Mouse (Mus musculus): ENCODE results near the gene Orm2.
A peak's percentile ranks its signal among the peaks of the same experiment; 100 is the strongest.
"Not testable (repeated sequence)": the region's sequence is repeated elsewhere in the genome, so short reads cannot be mapped to it uniquely, and the experiment has no call there.

Gene Orm2

GRCm38 (mm10) chr4:63362150-63362549 is at the start of gene Orm2:
TSS of gene Orm2 (plus strand) at chr4:63362449.
- no peak for DNase-seq (ENCODE audit: low spot score)

DNA sequence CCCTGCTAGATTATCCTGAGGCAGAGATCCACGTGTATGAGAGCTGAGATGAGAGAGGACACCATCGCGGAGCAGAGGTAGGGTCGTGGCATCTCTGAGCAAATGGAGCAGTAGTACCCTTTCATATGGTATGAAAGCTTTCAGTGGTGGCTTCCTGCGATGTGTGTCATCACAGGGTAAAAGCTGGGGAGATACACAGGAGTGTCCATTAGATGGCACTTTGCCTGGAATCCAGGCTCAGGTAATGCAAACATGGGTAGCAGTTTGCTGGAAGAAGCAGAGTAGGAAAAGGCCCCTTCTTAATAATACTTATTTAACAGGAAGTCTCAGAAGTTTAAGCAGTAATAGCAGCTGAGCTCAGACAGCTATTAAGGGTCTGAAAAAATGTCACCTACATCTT is 48.2 kb upstream of the Orm2 start:
- DNase-seq (ENCODE audit: low spot score): no peak

DNA sequence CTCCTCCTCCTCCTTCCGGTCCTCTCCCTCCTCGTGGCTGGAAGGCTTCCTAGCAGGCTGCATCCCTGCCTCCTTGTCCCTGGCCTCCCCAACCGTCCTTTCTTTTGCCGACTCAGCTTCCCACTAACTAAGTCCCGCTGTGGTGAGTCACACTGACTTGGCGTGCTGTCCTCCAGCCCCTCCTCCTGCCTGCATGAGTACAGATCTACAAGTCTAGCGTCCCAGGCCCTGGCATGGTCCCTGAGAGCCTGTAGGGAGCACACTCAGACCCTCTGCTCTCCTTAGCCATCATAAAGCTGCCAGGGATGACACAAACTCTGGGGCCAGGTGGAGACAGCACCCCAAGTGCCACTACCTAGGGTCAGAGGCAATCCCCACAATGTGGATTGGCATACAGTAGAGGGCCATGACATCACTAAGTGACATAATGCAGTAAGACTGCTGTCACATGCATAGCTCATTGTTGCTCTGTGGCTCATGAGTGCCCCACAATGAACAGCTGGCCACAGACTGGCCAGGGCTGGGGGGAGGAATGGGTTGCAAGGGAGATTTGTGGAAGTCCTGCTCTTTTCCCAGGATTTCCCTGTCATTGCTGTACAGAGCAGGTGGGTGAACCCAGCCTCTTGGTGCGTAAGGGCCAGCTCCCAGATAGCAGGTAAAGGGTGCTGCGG is 46.0 kb upstream of the Orm2 start:
- peak; percentile 70 for DNase-seq (ENCODE audit: low spot score)

- DNase-seq (ENCODE audit: low spot score): not testable (repeated sequence)
These were observed 42.7 kb upstream of the Orm2 start for GRCm38 (mm10) chr4:63319566-63319965.

DNA sequence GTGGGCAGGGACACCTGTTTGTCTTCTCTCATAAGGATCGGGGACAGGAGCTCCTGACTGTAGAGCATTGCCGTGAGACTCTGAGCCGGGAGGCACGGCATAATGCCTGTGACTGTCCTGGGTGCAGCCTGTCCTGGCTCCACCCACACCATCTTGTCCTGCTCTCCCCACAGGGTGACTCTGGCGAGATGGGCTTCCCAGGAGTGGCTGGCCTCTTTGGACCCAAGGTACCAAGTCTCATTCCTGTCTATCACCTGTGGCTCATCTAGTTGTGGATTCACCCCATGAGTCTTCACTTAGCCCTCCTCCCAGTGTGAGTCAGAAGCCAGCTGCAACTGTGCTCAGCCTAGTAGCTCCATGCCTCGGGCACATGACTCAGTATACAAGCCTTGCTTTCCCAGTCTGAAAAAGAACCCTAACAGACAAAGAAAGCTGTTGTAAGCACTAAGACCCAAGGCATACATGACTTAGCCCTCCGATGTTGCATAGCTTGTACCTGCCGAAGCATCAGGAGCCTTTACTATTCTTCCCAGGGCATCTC is 38.9 kb upstream of the Orm2 start:
- no peak for DNase-seq (ENCODE audit: low spot score)

- no peak for DNase-seq (ENCODE audit: low spot score)
These were observed 28.8 kb upstream of the Orm2 start for GRCm38 (mm10) chr4:63333403-63333802.

- DNase-seq (ENCODE audit: low spot score): no peak
These were observed 23.7 kb upstream of the Orm2 start for GRCm38 (mm10) chr4:63338414-63339076.

DNA sequence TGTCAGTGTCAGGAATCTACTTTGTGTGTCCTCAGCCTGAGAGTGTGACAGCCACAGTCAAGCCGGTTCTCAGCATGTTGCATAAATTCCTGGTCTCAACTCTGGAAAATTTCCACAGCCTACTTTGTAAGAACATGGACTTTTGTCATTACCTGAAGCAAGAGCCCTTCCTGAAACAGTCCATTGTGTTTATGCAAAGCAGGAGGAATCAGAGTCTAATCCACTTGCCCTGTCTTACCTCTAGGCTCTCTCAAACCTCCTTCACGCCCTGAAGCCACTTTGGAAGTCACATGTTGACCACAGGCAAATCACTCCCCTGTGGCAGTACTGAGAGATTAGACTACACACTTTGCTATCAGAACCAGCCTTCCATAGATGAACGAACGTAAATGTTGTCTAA is 19.8 kb upstream of the Orm2 start:
- no peak for DNase-seq (ENCODE audit: low spot score)

- DNase-seq (ENCODE audit: low spot score): no peak
These were observed 18.6 kb upstream of the Orm2 start for GRCm38 (mm10) chr4:63343608-63344007.

- DNase-seq (ENCODE audit: low spot score): no peak
These were observed 18.0 kb upstream of the Orm2 start, which contains the start of gene Orm1 for GRCm38 (mm10) chr4:63344295-63344694. TSS of gene Orm1 (plus strand) at chr4:63344560.

DNA sequence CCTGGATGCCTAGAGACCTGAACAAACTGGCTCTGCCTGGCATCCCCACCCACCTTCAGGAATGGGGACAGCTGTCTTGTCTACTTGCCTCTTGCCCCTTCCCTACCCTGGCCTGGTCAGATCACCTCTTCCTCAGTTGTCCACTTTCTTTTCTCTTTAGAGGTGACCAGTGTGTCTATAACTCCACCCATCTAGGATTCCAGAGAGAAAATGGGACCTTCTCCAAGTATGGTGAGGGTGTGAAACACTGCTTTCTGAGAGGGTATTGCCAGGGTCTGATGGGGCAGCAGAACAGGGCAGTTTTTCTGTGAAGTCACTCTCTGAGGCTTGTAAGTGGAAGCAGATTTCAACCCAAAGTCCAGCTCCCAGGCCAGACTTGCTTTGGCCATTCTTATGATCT is 17.0 kb upstream of the Orm2 start:
- DNase-seq (ENCODE audit: low spot score): no peak

DNA sequence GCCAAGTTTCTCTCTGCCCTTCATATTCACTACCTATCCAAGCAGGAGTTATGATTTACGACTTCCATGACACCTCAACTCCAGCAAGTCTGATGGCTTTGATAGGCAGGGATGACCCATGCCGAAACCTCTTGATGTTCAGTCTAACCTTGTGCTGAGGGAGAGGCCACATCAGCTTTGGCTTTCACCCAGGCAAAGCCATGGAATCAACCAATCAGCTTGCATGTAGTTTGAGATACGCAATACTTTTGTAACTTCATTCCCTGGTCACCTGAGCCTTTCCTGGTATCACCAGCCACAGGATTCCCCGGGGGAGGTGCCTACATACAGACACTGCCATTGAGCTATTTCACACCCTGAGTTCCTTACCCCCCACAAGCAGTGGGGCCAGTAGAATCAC is 15.6 kb upstream of the Orm2 start:
- no peak for DNase-seq (ENCODE audit: low spot score)

- no peak for DNase-seq (ENCODE audit: low spot score)
These were observed 13.7 kb upstream of the Orm2 start for GRCm38 (mm10) chr4:63348524-63348923.

- no peak for DNase-seq (ENCODE audit: low spot score)
These were observed 6.2 kb upstream of the Orm2 start, which contains the start of gene Orm3 for GRCm38 (mm10) chr4:63355877-63356665. TSS of gene Orm3 (plus strand) at chr4:63356162.

DNA sequence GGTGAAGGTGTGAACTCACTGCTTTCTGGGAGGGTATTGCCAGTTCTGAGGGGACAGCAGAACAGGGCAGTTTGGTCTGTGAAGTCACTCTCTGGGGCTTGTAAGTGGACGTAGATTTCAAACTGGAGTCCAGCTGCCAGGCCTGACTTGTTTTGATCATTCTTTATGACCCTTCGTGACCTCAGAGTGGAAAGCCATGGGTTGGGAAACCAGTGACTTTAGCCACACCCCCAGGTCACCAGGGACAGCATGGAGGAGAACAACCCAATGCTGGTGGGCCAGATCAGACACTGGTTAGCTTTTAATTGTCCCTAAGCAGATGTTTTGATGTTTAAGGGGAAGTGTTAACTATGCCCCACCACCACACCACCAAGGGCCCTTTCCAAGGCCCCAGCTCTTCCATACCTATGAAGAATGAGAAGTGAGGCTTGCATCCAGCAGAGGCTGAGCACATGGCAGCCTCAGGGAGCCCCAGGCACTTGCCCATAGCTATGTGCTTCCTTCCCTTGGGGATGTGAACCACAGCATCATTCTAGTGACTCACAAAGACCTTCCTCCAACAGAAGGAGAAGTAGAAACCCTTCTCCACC is 5.2 kb upstream of the Orm2 start:
- no peak for DNase-seq (ENCODE audit: low spot score)

DNA sequence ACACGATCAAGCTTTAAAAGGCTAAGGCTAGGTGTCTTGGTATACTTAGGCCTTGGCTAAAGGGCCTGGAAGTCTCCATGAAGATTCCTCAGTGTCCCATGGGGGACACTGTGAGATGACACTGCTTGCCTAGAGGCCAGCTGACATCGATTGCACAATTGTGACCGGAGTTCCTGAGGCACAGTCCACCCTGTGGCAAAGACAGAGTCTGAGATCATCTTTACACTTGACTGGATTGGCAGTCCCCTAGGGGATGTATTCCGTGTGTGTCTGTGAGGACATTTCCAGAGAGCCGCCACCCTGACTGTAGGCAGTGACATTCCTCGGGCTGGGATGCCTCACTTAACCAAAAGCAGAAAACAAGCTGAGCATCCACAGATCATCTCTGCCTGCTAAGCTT is 2.4 kb upstream of the Orm2 start:
- no peak for DNase-seq (ENCODE audit: low spot score)

DNA sequence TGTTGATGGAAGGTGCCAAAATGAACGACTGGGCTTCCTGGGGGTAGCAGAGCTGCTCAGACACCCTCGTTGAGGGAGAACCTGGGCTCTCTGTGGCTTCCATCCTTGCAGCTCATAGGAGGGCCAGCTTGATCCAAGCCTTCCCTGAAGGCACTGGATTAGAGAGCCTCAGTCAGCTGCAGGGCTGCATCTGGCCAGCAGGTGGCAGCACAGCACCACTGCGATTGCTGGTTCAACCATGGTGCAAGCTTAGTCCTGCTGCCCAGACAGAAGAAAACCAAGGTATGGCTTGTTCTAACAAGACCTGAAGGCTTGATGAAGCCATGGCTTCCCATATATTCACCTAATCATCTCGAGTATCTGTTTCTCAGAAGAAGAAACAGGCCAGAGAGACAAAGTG is 6.3 kb downstream of the Orm2 start:
- DNase-seq (ENCODE audit: low spot score): peak; percentile 43

DNA sequence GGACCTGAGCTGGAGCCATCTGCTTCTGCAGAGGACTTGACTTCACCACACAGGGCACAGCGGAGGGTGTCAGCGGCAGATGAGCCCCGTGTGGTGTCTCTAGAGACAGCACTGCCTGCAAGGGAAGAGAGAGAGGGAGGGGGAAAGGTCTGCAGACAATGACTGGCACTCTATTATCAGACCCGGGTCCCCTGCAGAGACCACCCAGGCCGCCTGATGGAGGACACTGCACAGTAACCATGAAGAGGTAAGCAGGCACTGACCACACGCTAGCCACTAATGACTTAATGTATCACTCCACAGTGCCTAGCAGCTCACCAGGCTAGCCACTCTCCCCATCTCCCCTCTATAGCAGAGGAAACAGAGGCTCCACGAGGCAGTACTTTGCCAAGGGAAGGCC is 8.6 kb downstream of the Orm2 start:
- no peak for DNase-seq (ENCODE audit: low spot score)

DNA sequence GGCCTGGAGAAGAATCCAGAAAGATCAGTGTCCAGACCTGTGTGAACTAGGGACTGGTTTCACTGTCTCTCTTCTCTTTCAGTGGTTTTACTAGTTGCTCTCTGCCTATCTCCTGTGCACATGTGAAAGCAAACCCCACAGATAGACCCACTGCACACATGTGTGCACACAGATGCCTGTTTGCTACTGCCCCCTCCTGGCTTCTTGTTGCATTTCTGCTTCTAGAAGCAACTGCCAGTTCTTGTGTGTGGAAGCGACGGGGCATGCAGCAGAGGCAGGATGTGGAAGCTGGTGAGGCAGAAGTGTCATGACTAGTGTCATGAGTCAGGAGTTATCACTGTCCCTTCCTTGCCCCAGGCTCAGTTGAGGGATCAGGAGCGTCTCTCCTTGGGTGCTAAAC is 9.6 kb downstream of the Orm2 start:
- DNase-seq (ENCODE audit: low spot score): no peak

DNA sequence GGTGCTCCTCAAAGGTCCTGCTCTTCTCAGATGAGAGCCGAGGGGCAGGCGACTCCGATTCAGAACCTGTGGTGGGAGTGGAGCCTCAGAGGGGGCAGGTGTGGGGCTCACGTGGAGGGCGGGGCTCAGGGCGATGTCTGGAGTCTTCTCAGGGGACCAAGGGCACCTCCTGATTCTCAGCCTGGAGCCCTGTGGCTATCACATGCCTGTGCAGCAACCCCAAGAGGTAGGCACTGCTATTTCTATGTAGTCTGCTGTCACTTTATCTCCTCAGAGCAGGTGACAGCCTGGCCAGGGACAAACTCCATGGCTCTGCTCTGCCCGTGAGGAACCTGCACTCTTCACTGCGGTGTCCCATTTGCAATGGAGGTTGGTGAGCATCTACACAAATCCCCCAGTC is 11.2 kb downstream of the Orm2 start:
- DNase-seq (ENCODE audit: low spot score): no peak

DNA sequence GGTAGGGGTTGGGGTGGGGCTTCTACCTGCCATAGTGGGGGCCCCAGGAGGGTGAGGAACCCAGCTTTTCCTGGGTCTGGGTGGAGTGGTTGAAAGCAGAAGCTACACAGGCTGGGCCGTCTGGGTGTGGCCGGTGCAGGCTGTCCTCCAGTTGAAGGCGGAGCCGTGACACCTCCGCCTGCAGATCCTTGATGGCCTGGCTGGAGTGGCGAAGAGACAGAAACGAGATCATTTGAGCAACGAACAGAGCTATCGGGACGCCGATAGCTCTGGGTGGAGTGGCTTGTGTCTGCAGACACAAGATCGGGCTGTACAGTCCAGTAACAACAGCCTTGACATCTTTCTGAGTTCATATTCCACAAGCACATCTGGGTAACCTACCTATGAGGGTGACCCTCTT is 12.1 kb downstream of the Orm2 start:
- DNase-seq (ENCODE audit: low spot score): no peak

DNA sequence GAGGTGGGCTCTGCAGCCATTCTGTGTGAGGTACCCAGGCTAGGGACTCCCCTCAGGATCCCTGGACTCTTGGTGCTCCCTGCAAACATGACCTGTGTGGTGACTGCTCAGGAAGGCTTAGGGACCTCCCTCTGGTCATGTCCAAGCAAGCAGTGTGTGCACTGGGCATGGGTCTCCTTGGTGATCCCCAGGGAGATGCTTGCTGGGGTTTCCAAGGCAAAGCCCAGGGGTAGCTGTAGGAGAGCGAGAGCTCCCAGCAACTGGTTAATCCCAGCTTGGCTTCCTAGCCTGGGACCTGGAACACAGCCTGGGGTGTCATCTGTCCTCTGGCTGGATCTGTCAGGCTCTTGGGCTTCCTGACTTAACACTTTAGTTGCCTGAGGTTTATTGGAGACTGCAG is 13.1 kb downstream of the Orm2 start:
- no peak for DNase-seq (ENCODE audit: low spot score)
